Mouse (Mus musculus): Measurements from ENCODE around the gene Rpgr.

- TF ChIP-seq EP300 (IDR thresholded peaks at IDR 0.05), result no peak
- TF ChIP-seq CTCF (IDR thresholded peaks at IDR 0.05), result peak; percentile 59
These were observed 182.1 kb downstream of the Rpgr start for GRCm38 (mm10) chrX:10034666-10035065.
